Mouse (Mus musculus): ENCODE measurements around the gene Tsc22d2.

DNA sequence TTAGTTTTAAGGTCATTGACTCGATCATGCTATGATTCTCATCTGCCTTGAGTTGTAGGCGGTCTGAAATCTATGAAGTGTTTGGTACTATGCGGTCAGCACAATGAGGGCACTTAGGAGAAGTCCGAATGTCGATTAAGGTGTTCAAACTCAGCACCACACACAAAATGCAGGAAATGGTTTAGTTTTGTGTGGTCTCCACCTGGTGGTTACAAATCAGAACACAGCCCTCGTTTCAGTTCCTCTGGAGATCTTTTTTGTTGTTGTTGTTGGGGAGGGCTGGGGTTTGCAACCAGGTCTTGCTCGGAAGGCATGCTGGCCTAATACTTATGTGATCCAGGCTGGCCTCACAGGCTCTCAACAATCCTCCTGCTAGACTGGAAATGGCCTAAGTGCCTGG, 76.3 kb downstream of the Tsc22d2 start:
- no peak for TF ChIP-seq POLR2A (IDR thresholded peaks at IDR 0.05; ENCODE audit: borderline replicate concordance, extremely low read depth, low read depth, low read length)
- 0 out of 2 replicates have a peak, but pooled peaks have one; percentile 14 for TF ChIP-seq CTCF (IDR thresholded peaks at IDR 0.05; ENCODE audit: insufficient read depth, low read length)
